Mouse (Mus musculus) heart, embryonic 15.5 days (tissue): ENCODE measurements at regions not wholly inside any gene's neighbourhood (a gene's known extent, or its start where the extent isn't known, plus 50 kb on each side); places are given as distances from the start of the nearest gene placed in this dataset.

Source experiments
- ATAC-seq: fragments of 200-750 bp; cut with Nextera tagmentation; replicated peaks from 2 replicates; pipeline ENCODE4 v1.8.0; 2017; ENCODE audit warnings: low read depth, moderate TSS enrichment; ENCODE audit not compliant: insufficient number of reproducible peaks, insufficient read depth, low FRiP score
- H3K27ac ChIP-seq: fragments of 300-500 bp; sonication (generic); 2 replicates; pipeline ENCODE4 v1.5.1; 2015; ENCODE audit warnings: mild to moderate bottlenecking, inconsistent platforms
- H3K27me3 ChIP-seq: fragments of 300-500 bp; sonication (generic); 2 replicates; pipeline ENCODE4 v1.6.1; 2015; ENCODE audit warnings: inconsistent platforms
- H3K36me3 ChIP-seq: fragments of 300-500 bp; sonication (generic); 2 replicates; pipeline ENCODE4 v1.6.1; 2015; ENCODE audit warnings: mild to moderate bottlenecking, inconsistent platforms
- H3K4me1 ChIP-seq: fragments of 300-500 bp; sonication (generic); replicated peaks from 2 replicates; pipeline ENCODE4 v1.6.1; 2015; ENCODE audit warnings: inconsistent platforms
- H3K4me2 ChIP-seq: fragments of 300-500 bp; sonication (generic); 2 replicates; pipeline ENCODE4 v1.6.1; 2015; ENCODE audit warnings: inconsistent platforms, mild to moderate bottlenecking, moderate library complexity
- H3K4me3 ChIP-seq: fragments of 300-500 bp; sonication (generic); 2 replicates; pipeline ENCODE4 v1.5.1; 2015; ENCODE audit warnings: mild to moderate bottlenecking, inconsistent platforms
- H3K9ac ChIP-seq: fragments of 300-500 bp; sonication (generic); 2 replicates; pipeline ENCODE4 v1.6.1; 2015; ENCODE audit warnings: mild to moderate bottlenecking, inconsistent platforms
- H3K9me3 ChIP-seq: fragments of 300-500 bp; sonication (generic); replicated peaks from 2 replicates; pipeline ENCODE4 v1.6.1; 2016; ENCODE audit warnings: inconsistent platforms
- WGBS: fragments of 180-500 bp; shearing (Covaris S2); methylation state at CpG from one replicate; pipeline ENCODE4 v1.1.7; 2015; ENCODE audit warnings: mixed read lengths; 5-methylcytosine and 5-hydroxymethylcytosine counted together

- Histone ChIP-seq H3K4me3 (no peak overlapping the region), H3K36me3 (no peaks in the 10 kb centered on the region), H3K4me1 (no peaks in the 10 kb centered on the region), H3K9me3 (no peaks in the 10 kb centered on the region), H3K27ac (0 out of 2 replicates have a peak overlapping the region, but pooled peaks have one; percentile 11), H3K9ac (no peak overlapping the region), H3K27me3 (no peaks in the 10 kb centered on the region), H3K4me2 (no peak overlapping the region)
- 46% methylated on average over 7 of the region's 7 CpGs for WGBS
- no peak for ATAC-seq
These were observed 672.4 kb downstream of the Bcl11a start for GRCm38 (mm10) chr11:24750144-24750779.

GRCm38 (mm10) chr11:24758130-24758529 lies 680.3 kb downstream of the Bcl11a start:
- Histone ChIP-seq H3K4me2 (no peak overlapping the region), H3K9me3 (no peaks in the 10 kb centered on the region), H3K27ac (no peak overlapping the region), H3K4me1 (no peaks in the 10 kb centered on the region), H3K9ac (no peak overlapping the region), H3K27me3 (no peaks in the 10 kb centered on the region), H3K4me3 (no peak overlapping the region), H3K36me3 (no peaks in the 10 kb centered on the region)
- ATAC-seq: no peak

GRCm38 (mm10) chr11:24783470-24783869 lies 705.6 kb downstream of the Bcl11a start:
- Histone ChIP-seq H3K36me3 (no peaks in the 10 kb centered on the region), H3K9ac (no peak overlapping the region), H3K4me1 (no peaks in the 10 kb centered on the region), H3K27ac (no peak overlapping the region), H3K9me3 (no peaks in the 10 kb centered on the region), H3K4me2 (no peak overlapping the region), H3K27me3 (no peaks in the 10 kb centered on the region), H3K4me3 (no peak overlapping the region)
- ATAC-seq: no peak
- 63% methylated on average over 7 of the region's 7 CpGs for whole genome bisulfite sequencing

- Histone ChIP-seq H3K4me2 (no peak overlapping the region), H3K36me3 (no peaks in the 10 kb centered on the region), H3K9ac (no peak overlapping the region), H3K4me1 (no peaks in the 10 kb centered on the region), H3K4me3 (no peak overlapping the region), H3K27ac (peak overlapping the region; percentile 27; the same call in 1 of the 2 replicates), H3K9me3 (no peaks in the 10 kb centered on the region), H3K27me3 (no peaks in the 10 kb centered on the region)
- WGBS: 32% methylated on average over 2 of the region's 2 CpGs
- ATAC-seq: no peak
These were observed 711.3 kb downstream of the Bcl11a start for GRCm38 (mm10) chr11:24789120-24789519.

- 72% methylated on average over 4 of the region's 4 CpGs for WGBS
- Histone ChIP-seq H3K9me3 (no peaks in the 10 kb centered on the region), H3K9ac (no peak overlapping the region), H3K4me1 (no peaks in the 10 kb centered on the region), H3K27ac (no peak overlapping the region), H3K27me3 (no peaks in the 10 kb centered on the region), H3K4me3 (no peak overlapping the region), H3K36me3 (no peaks in the 10 kb centered on the region), H3K4me2 (no peak overlapping the region)
- ATAC-seq: no peak
These were observed 717.8 kb downstream of the Bcl11a start for GRCm38 (mm10) chr11:24795510-24796211.

- Histone ChIP-seq H3K4me3 (no peak overlapping the region), H3K36me3 (no peaks in the 10 kb centered on the region), H3K4me2 (no peak overlapping the region), H3K4me1 (no peaks in the 10 kb centered on the region), H3K9me3 (no peaks in the 10 kb centered on the region), H3K9ac (no peak overlapping the region), H3K27ac (no peak overlapping the region), H3K27me3 (no peaks in the 10 kb centered on the region)
- no peak for ATAC-seq
- 64% methylated on average over 8 of the region's 8 CpGs for WGBS
These were observed 726.8 kb downstream of the Bcl11a start for GRCm38 (mm10) chr11:24804623-24805023.

GRCm38 (mm10) chr11:24829578-24830401 lies 751.9 kb downstream of the Bcl11a start:
- Histone ChIP-seq H3K36me3 (no peaks in the 10 kb centered on the region), H3K9ac (no peak overlapping the region), H3K9me3 (no peaks in the 10 kb centered on the region), H3K27ac (no peak overlapping the region), H3K4me3 (no peak overlapping the region), H3K27me3 (no peaks in the 10 kb centered on the region), H3K4me1 (no peaks in the 10 kb centered on the region), H3K4me2 (no peak overlapping the region)
- ATAC-seq: no peak
- WGBS: 60% methylated on average over 13 of the region's 13 CpGs

- ATAC-seq: no peak
- Histone ChIP-seq H3K9me3 (no peaks in the 10 kb centered on the region), H3K36me3 (no peaks in the 10 kb centered on the region), H3K9ac (no peak overlapping the region), H3K4me1 (no peaks in the 10 kb centered on the region), H3K4me3 (no peak overlapping the region), H3K4me2 (no peak overlapping the region), H3K27me3 (no peaks in the 10 kb centered on the region), H3K27ac (no peak overlapping the region)
- WGBS: 80% methylated on average over 2 of the region's 2 CpGs
These were observed 752.6 kb downstream of the Bcl11a start for GRCm38 (mm10) chr11:24830484-24830883.

- Histone ChIP-seq H3K4me3 (no peak overlapping the region), H3K4me1 (no peaks in the 10 kb centered on the region), H3K4me2 (no peak overlapping the region), H3K36me3 (no peaks in the 10 kb centered on the region), H3K9ac (no peak overlapping the region), H3K9me3 (no peaks in the 10 kb centered on the region), H3K27me3 (no peaks in the 10 kb centered on the region), H3K27ac (no peak overlapping the region)
- WGBS: 52% methylated on average over 2 of the region's 2 CpGs
- no peak for ATAC-seq
These were observed 766.2 kb downstream of the Bcl11a start for GRCm38 (mm10) chr11:24843839-24844738.

- WGBS: 78% methylated on average over 6 of the region's 6 CpGs
- Histone ChIP-seq H3K9me3 (no peaks in the 10 kb centered on the region), H3K36me3 (no peaks in the 10 kb centered on the region), H3K9ac (no peak overlapping the region), H3K27ac (no peak overlapping the region), H3K4me1 (no peaks in the 10 kb centered on the region), H3K4me3 (no peak overlapping the region), H3K27me3 (no peaks in the 10 kb centered on the region), H3K4me2 (no peak overlapping the region)
- ATAC-seq: no peak
These were observed 779.1 kb downstream of the Bcl11a start for GRCm38 (mm10) chr11:24856991-24857390.

GRCm38 (mm10) chr11:24864637-24865036 lies 786.8 kb downstream of the Bcl11a start:
- H3K4me3 ChIP-seq: no peak overlapping the region
- no peak overlapping the region for H3K27ac ChIP-seq
- H3K9me3 ChIP-seq: no peaks in the 10 kb centered on the region
- H3K36me3 ChIP-seq: no peaks in the 10 kb centered on the region
- H3K4me1 ChIP-seq: no peaks in the 10 kb centered on the region
- ATAC-seq: no peak
- H3K4me2 ChIP-seq: no peak overlapping the region
- H3K27me3 ChIP-seq: no peaks in the 10 kb centered on the region
- no peak overlapping the region for H3K9ac ChIP-seq
- 85% methylated on average over 11 of the region's 11 CpGs for whole genome bisulfite sequencing
